Mouse (Mus musculus): ENCODE results near the gene Tnr. TPM values are rescaled to one million over a fixed set of nuclear protein-coding genes. Genes with fewer than 3 reads are reported as not detected.

Tnr gene
- polyA plus RNA-seq, 1 experiment from 2014 or later = 7.4 TPM

DNA sequence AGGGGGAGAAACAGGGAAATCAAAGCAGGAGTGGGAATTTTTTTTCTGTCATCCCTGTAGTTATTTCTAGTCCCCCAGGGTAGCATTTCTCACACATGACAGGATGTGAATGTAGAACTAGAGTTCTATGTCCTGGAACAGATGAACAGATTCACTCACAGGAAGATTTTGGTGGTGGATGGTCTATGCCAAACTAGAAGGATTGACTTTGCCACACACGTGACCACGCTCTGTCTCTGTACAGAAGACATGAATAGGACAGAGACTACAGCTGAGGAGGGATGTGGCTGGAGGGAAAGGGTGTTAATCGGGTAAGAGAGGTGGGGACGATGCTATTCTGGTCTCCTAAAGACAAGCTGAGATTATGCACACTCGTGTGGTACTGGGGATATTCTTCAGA is 51.1 kb downstream of the Tnr start:
- no peak overlapping the region for H3K9ac ChIP-seq (replicated peaks; ENCODE audit: low read depth, low read length)

DNA sequence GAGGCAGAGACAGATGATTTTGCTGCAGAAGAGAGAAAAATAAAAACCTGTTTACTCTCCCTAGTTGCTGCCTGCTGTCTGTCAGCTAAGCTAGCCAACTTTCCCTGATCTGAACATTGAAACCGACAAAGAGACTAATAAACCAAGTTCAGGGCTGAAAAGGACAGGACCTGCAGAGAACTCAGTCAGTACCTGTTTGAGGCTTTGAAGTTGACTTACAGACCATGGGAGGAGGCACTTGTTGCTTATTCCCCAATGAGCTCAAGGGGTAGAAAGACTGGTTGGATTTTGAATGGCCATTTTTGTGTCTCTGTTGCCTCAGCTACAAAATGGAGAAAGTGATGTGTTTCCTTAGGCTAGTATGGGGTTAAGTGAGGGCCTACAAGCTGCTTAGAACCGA is 52.7 kb downstream of the Tnr start:
- no peaks in the 10 kb centered on the region for H3K9me3 ChIP-seq (ENCODE audit: control insufficient read depth, low read length)
- WGBS = 51% methylated on average over 2 of the region's 2 CpGs
- no peak overlapping the region for H3K4me3 ChIP-seq (replicated peaks; ENCODE audit: low read length)
- no peak overlapping the region for H3K4me2 ChIP-seq (ENCODE audit: low read length)
- H3K27me3 ChIP-seq (replicated peaks; ENCODE audit: control insufficient read depth, insufficient read depth, low read length) = no peaks in the 10 kb centered on the region
- H3K9ac ChIP-seq (replicated peaks; ENCODE audit: low read depth, low read length) = no peak overlapping the region
- no peak for ATAC-seq
- peaks cover 18% of the 10 kb centered on the region for H3K4me1 ChIP-seq (replicated peaks; ENCODE audit: control insufficient read depth, insufficient read depth, low read length)
- no peak overlapping the region for H3K27ac ChIP-seq (ENCODE audit: low read length)
- H3K36me3 ChIP-seq (ENCODE audit: control insufficient read depth, insufficient read depth) = no peaks in the 10 kb centered on the region

More for the DNA sequence above, 51.1 kb downstream of the Tnr start:
- H3K4me2 ChIP-seq (ENCODE audit: low read length) = no peak overlapping the region
- H3K27ac ChIP-seq (ENCODE audit: low read length) = no peak overlapping the region
- H3K4me1 ChIP-seq (replicated peaks; ENCODE audit: control insufficient read depth, insufficient read depth, low read length) = peaks cover 21% of the 10 kb centered on the region
- H3K9me3 ChIP-seq (ENCODE audit: control insufficient read depth, low read length) = no peaks in the 10 kb centered on the region
- ATAC-seq = no peak
- 88% methylated on average over 5 of the region's 5 CpGs for WGBS
- H3K36me3 ChIP-seq (ENCODE audit: control insufficient read depth, insufficient read depth) = no peaks in the 10 kb centered on the region
- no peaks in the 10 kb centered on the region for H3K27me3 ChIP-seq (replicated peaks; ENCODE audit: control insufficient read depth, insufficient read depth, low read length)
- H3K4me3 ChIP-seq (replicated peaks; ENCODE audit: low read length) = no peak overlapping the region

DNA sequence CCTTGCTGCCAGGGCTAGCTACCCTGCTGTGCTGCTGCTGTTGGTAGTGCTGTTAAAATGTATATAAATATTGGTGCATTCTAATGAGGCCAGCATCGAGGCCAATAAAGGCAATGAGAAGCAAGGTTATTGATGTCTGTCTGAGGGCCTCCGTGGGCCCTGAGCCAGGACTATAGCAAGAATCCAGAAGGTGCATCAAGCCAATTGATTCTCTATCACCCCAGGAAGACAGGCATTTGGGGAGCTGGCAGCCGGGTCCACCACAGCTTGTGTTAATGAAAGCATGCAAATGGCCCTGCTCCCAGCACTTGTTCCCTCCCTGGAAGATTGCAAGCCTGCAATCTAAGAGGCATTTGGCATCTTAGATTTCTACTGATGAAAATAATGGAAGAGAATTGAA is 54.8 kb downstream of the Tnr start:
- no peak overlapping the region for H3K4me3 ChIP-seq (replicated peaks; ENCODE audit: low read length)
- no peak overlapping the region for H3K9ac ChIP-seq (replicated peaks; ENCODE audit: low read depth, low read length)
- no peak overlapping the region for H3K27ac ChIP-seq (ENCODE audit: low read length)
- no peak overlapping the region for H3K4me2 ChIP-seq (ENCODE audit: low read length)
- H3K27me3 ChIP-seq (replicated peaks; ENCODE audit: control insufficient read depth, insufficient read depth, low read length) = no peaks in the 10 kb centered on the region
- no peaks in the 10 kb centered on the region for H3K36me3 ChIP-seq (ENCODE audit: control insufficient read depth, insufficient read depth)
- WGBS = 7% methylated on average over 3 of the region's 3 CpGs
- no peaks in the 10 kb centered on the region for H3K9me3 ChIP-seq (ENCODE audit: control insufficient read depth, low read length)
- peak; percentile 47; the same call in 1 of the 2 replicates for ATAC-seq
- H3K4me1 ChIP-seq (replicated peaks; ENCODE audit: control insufficient read depth, insufficient read depth, low read length) = peaks cover 19% of the 10 kb centered on the region

DNA sequence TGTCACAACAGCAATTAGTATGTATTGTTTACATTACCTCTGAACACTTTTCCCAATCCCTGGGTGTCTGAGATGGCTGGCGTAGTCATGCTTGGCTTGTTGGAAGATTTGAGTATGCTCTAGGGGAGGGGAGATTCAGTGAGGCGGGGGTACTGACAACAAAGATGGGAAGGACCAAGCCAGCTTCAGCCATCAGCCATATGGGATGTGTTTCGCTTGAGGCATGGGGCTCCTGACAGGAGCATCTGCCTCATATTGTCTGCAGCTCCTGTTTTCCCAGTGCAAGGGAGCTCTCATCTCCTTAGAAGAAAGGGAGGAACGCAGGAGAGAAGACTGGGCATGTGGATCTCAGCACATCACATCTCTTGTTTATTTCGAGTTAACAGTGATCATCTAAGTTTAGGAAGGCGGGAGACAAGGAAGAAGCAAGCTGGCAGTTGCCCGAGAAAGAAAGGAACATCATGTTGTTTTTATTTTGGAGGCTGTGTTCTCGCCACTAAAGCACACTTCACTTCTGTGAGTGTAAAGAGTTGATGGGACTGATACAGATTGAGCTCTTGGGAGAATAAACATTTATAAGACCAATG is 56.9 kb downstream of the Tnr start:
- peak; percentile 39; the same call in 1 of the 2 replicates for ATAC-seq
- 61% methylated on average over 8 of the region's 8 CpGs for WGBS
- H3K27ac ChIP-seq (ENCODE audit: low read length) = no peak overlapping the region

DNA sequence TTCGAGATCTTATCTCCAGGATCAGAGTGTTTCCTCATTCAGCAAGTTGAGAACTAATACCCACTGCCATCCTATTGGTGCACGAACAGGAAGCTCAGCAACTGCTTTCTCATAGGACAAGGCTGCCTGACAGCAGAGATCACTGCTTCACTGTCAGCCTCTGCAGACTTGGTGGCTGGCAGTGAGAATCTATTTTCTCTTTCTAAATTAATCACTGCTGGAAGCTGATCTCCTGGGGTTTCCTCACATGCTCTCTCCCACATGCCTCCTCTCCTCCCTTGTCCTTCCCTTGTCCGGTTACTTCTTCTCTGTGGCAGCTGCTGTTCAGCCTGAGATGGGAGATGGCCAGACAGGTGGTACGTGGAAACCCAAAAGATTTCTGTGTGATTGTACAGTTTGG is 60.3 kb downstream of the Tnr start:
- peaks cover 12% of the 10 kb centered on the region for H3K4me1 ChIP-seq (replicated peaks; ENCODE audit: control insufficient read depth, insufficient read depth, low read length)
- H3K4me2 ChIP-seq (ENCODE audit: low read length) = no peak overlapping the region
- H3K9me3 ChIP-seq (ENCODE audit: control insufficient read depth, low read length) = 0 out of 2 replicates have a peak, but pooled peaks cover 2% of the 10 kb centered on the region
- no peak overlapping the region for H3K27ac ChIP-seq (ENCODE audit: low read length)
- no peak overlapping the region for H3K4me3 ChIP-seq (replicated peaks; ENCODE audit: low read length)
- no peak overlapping the region for H3K9ac ChIP-seq (replicated peaks; ENCODE audit: low read depth, low read length)
- ATAC-seq = no peak
- no peaks in the 10 kb centered on the region for H3K27me3 ChIP-seq (replicated peaks; ENCODE audit: control insufficient read depth, insufficient read depth, low read length)
- 80% methylated on average over 4 of the region's 4 CpGs for WGBS
- no peaks in the 10 kb centered on the region for H3K36me3 ChIP-seq (ENCODE audit: control insufficient read depth, insufficient read depth)

More for the DNA sequence above, 56.9 kb downstream of the Tnr start:
- Histone ChIP-seq H3K4me1 (replicated peaks; ENCODE audit: control insufficient read depth, insufficient read depth, low read length) (peaks cover 19% of the 10 kb centered on the region), H3K27me3 (replicated peaks; ENCODE audit: control insufficient read depth, insufficient read depth, low read length) (no peaks in the 10 kb centered on the region), H3K4me2 (ENCODE audit: low read length) (no peak overlapping the region), H3K9me3 (ENCODE audit: control insufficient read depth, low read length) (no peaks in the 10 kb centered on the region), H3K36me3 (ENCODE audit: control insufficient read depth, insufficient read depth) (no peaks in the 10 kb centered on the region), H3K4me3 (replicated peaks; ENCODE audit: low read length) (no peak overlapping the region), H3K9ac (replicated peaks; ENCODE audit: low read depth, low read length) (no peak overlapping the region)

DNA sequence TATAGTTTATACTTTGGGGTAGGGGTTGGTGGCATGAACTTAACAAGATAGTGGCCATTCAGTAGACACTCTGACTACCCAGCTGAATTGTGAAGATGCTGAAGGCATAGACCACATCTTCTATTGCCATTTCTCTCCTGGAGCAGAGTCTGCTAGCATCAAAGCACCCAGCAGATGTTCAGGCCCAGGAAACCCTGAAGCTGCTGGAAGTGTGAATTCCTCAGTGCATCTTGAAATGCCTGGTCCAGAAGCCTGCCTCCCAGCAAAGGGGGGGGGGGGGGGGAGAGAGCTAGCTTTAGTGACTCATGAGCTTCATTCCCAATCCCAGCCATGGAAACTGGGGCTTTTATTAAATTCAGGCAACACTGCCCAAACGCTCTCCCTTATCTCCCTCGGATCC is 65.2 kb downstream of the Tnr start:
- peaks cover 2% of the 10 kb centered on the region; the same call in 1 of the 2 replicates for H3K4me1 ChIP-seq (replicated peaks; ENCODE audit: control insufficient read depth, insufficient read depth, low read length)
- WGBS = 79% methylated on average over 2 of the region's 2 CpGs
- H3K27ac ChIP-seq (ENCODE audit: low read length) = no peak overlapping the region
- no peak overlapping the region for H3K4me2 ChIP-seq (ENCODE audit: low read length)
- H3K27me3 ChIP-seq (replicated peaks; ENCODE audit: control insufficient read depth, insufficient read depth, low read length) = no peaks in the 10 kb centered on the region
- no peaks in the 10 kb centered on the region for H3K36me3 ChIP-seq (ENCODE audit: control insufficient read depth, insufficient read depth)
- no peak overlapping the region for H3K9ac ChIP-seq (replicated peaks; ENCODE audit: low read depth, low read length)
- no peak for ATAC-seq
- no peak overlapping the region for H3K4me3 ChIP-seq (replicated peaks; ENCODE audit: low read length)
- 0 out of 2 replicates have a peak, but pooled peaks cover 2% of the 10 kb centered on the region for H3K9me3 ChIP-seq (ENCODE audit: control insufficient read depth, low read length)

DNA sequence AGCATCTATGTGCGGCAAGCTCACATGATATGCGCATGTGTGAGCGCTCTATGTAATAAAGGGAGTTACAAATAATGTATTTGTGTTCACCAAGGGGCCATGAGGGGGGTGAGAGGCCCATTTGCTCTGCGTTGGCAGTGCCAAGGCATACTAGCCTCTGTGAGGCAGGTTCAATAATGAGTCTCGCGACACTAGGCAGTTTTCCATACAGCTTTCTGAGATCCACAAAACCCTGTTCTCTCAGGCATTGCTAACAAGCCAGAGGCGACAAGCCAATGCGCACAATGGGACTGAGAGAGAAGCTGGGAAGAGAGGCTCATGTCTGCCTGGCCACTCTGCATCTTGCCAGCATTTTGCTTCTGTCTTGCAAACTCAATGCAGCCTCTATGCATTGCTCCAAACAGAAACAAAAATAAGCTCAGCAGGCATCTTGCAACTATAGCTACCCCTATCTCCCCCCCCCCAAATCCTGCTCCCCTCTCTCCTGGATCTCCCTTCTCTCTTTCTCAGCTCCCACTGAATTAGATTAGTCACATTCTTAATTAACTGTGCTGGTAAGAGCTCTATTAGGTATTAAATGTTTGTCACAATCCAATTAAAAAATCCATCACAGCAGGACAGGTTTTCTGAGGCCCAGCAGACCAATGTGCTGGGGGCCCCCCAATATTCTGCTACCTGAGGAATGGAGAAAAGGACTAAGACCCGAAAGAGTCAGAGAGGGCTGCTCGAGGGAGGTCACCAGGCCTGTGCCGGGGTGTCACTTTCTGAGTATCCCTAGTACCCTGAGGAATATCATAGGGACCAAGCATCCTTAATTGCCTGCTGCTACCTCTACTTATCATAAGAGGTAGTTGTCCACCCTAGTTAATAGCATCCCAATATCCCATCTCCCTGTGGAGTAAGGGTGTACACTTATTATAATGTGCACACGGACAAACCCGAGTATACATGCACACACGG is 70.8 kb downstream of the Tnr start:
- Histone ChIP-seq H3K4me3 (replicated peaks; ENCODE audit: low read length) (no peak overlapping the region), H3K9ac (replicated peaks; ENCODE audit: low read depth, low read length) (no peak overlapping the region), H3K36me3 (ENCODE audit: control insufficient read depth, insufficient read depth) (no peaks in the 10 kb centered on the region), H3K27me3 (replicated peaks; ENCODE audit: control insufficient read depth, insufficient read depth, low read length) (no peaks in the 10 kb centered on the region), H3K4me2 (ENCODE audit: low read length) (no peak overlapping the region), H3K4me1 (replicated peaks; ENCODE audit: control insufficient read depth, insufficient read depth, low read length) (peaks cover 14% of the 10 kb centered on the region), H3K9me3 (ENCODE audit: control insufficient read depth, low read length) (no peaks in the 10 kb centered on the region), H3K27ac (ENCODE audit: low read length) (0 out of 2 replicates have a peak overlapping the region, but pooled peaks have one; percentile 20)
- 25% methylated on average over 14 of the region's 14 CpGs for WGBS
- ATAC-seq = peak; percentile 91

DNA sequence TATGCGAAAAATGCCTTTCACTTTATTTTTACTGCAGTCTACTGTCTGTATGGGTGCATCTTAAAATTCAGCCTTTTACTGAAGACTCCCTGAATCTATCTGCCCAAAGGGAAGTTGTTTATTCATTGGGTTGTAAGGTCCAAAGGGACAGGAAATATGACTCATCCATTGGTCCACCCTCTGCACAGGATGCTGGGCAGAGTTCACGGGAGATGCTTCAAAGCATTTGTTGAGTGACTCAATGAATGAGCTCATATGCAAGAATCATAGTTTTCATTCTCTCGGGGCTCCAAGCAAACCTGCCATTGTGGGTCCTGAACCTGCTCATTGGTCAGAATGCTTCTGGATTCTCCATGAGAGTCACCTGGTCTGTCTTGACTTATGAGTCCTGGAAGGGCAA is 72.2 kb downstream of the Tnr start:
- peaks cover 14% of the 10 kb centered on the region for H3K4me1 ChIP-seq (replicated peaks; ENCODE audit: control insufficient read depth, insufficient read depth, low read length)
- H3K9ac ChIP-seq (replicated peaks; ENCODE audit: low read depth, low read length) = no peak overlapping the region
- ATAC-seq = no peak
- H3K27me3 ChIP-seq (replicated peaks; ENCODE audit: control insufficient read depth, insufficient read depth, low read length) = no peaks in the 10 kb centered on the region
- H3K9me3 ChIP-seq (ENCODE audit: control insufficient read depth, low read length) = no peaks in the 10 kb centered on the region
- WGBS = 86% methylated on average over 3 of the region's 3 CpGs
- no peak overlapping the region for H3K4me2 ChIP-seq (ENCODE audit: low read length)
- H3K4me3 ChIP-seq (replicated peaks; ENCODE audit: low read length) = no peak overlapping the region
- no peaks in the 10 kb centered on the region for H3K36me3 ChIP-seq (ENCODE audit: control insufficient read depth, insufficient read depth)
- H3K27ac ChIP-seq (ENCODE audit: low read length) = no peak overlapping the region

DNA sequence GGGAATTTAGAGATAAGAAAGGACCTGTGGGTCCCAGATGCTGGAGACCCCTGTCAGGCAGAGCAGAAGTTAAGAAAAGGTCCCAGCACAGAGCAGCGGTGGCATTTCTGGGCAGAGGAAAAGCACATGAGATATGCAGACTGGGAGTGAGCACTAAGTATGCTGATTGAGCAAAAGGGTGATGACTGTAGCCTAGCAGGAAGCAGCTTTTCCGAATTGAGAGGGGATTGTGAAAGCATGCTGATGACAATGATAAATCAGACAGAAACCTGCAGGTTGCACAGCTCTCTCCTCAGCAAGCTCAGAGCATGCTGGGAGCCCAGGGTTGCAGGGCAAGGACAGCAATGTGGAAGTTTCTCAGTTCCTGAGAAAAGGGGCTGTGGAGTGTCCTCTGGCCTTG is 73.1 kb downstream of the Tnr start:
- no peak overlapping the region for H3K4me3 ChIP-seq (replicated peaks; ENCODE audit: low read length)
- 65% methylated on average over 2 of the region's 2 CpGs for WGBS
- H3K27me3 ChIP-seq (replicated peaks; ENCODE audit: control insufficient read depth, insufficient read depth, low read length) = no peaks in the 10 kb centered on the region
- H3K27ac ChIP-seq (ENCODE audit: low read length) = no peak overlapping the region
- no peak overlapping the region for H3K9ac ChIP-seq (replicated peaks; ENCODE audit: low read depth, low read length)
- H3K4me2 ChIP-seq (ENCODE audit: low read length) = no peak overlapping the region
- H3K9me3 ChIP-seq (ENCODE audit: control insufficient read depth, low read length) = no peaks in the 10 kb centered on the region
- peaks cover 14% of the 10 kb centered on the region for H3K4me1 ChIP-seq (replicated peaks; ENCODE audit: control insufficient read depth, insufficient read depth, low read length)
- no peak for ATAC-seq
- no peaks in the 10 kb centered on the region for H3K36me3 ChIP-seq (ENCODE audit: control insufficient read depth, insufficient read depth)
